Mouse (Mus musculus): ENCODE data around the gene Farsb.

GRCm38 (mm10) chr1:78443056-78443455 is 45.6 kb downstream of the Farsb start:
- TF ChIP-seq GATA1 (IDR thresholded peaks at IDR 0.05; ENCODE audit: borderline replicate concordance, low read length) (no peak), FLI1 (IDR thresholded peaks at IDR 0.05; ENCODE audit: low read length) (no peak)

Data from megakaryocyte, embryonic 14.5 days (primary cell).